Mouse (Mus musculus): ENCODE measurements around the gene Ntm. TPM values are rescaled to one million over a fixed set of nuclear protein-coding genes. Genes with fewer than 3 reads are reported as not detected.

Gene Ntm
- polyA plus RNA-seq, 1 experiment from 2014 or later, result 39.6 TPM

DNA sequence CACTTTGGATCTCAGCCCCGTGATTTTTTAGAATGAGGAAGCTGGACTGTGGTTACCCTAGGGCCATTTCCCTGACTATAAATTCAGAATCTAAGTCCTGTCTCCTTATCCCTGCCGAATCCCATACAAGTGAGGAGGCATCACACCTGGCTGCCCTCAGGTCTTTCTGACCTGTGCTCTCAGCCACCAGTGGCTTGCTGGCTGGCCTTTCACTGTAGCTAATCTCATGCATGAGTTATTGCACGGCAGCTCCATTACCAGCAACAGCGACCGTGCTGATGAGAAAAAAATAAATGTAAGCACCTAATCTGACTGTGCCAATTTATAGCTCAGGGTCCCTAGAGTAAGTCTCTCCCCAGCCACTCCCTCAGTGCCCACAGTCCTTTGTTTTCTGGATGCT is 81.3 kb downstream of the Ntm start:
- H3K9me3 ChIP-seq, result no peaks in the 10 kb centered on the region
- no peak for ATAC-seq (ENCODE audit: extremely low read depth, insufficient number of reproducible peaks, low FRiP score, low TSS enrichment)
- WGBS, result 69% methylated on average over 5 of the region's 5 CpGs
- no peak overlapping the region for H3K27ac ChIP-seq (replicated peaks)
- H3K4me3 ChIP-seq, result no peak overlapping the region
- no peaks in the 10 kb centered on the region for H3K27me3 ChIP-seq (replicated peaks)
- no peaks in the 10 kb centered on the region for H3K36me3 ChIP-seq
- no peak overlapping the region for H3K4me2 ChIP-seq
- no peaks in the 10 kb centered on the region for H3K4me1 ChIP-seq
- H3K9ac ChIP-seq, result no peak overlapping the region

DNA sequence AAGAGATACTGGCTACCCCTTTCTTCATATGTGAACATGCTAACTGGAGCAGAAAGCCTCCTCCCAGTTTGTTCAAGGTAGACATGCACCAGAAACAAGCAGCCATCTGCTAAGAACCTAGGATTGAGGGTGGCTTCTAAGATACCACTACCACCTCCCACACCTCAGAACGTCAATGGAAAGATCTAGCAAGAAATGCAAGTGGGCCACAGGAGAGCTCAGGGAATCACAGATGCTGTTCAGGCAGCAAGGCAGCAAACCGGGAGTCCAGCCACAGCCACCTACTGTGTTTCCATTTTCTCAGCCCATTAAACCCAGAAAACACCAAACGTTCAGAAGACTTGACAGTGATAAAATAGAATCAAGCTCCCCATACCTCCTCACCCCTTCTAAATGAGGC is 85.4 kb downstream of the Ntm start:
- Histone ChIP-seq H3K4me3 (no peak overlapping the region), H3K4me2 (no peak overlapping the region), H3K9me3 (no peaks in the 10 kb centered on the region), H3K36me3 (no peaks in the 10 kb centered on the region), H3K9ac (no peak overlapping the region), H3K27me3 (replicated peaks) (no peaks in the 10 kb centered on the region), H3K27ac (replicated peaks) (no peak overlapping the region), H3K4me1 (no peaks in the 10 kb centered on the region)
- no peak for ATAC-seq (ENCODE audit: extremely low read depth, insufficient number of reproducible peaks, low FRiP score, low TSS enrichment)
- 59% methylated on average over 3 of the region's 3 CpGs for whole genome bisulfite sequencing

DNA sequence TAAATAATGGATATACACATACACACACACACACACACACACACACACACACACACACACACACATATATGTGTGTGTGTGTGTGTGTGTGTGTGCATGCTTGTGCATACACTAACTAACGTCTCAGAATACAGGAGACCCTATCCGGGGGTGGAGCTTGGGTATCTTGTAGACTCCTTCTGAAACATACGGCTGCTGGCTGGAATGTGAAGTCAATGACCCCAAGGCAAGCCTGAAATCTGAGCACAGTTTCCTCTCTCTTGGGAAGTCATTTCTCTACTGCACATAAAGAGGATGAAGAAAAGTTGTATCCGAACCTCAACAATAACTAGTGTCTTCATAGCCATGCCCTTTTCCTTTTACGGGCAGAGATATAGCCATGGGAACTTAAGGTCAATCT is 95.2 kb downstream of the Ntm start:
- Histone ChIP-seq H3K4me1 (0 out of 2 replicates have a peak, but pooled peaks cover 2% of the 10 kb centered on the region), H3K9me3 (no peaks in the 10 kb centered on the region), H3K4me2 (no peak overlapping the region), H3K27ac (replicated peaks) (no peak overlapping the region), H3K9ac (no peak overlapping the region), H3K4me3 (no peak overlapping the region), H3K27me3 (replicated peaks) (0 out of 2 replicates have a peak, but pooled peaks cover under 1% of the 10 kb centered on the region), H3K36me3 (no peaks in the 10 kb centered on the region)
- 61% methylated on average over 5 of the region's 5 CpGs for WGBS
- no peak for ATAC-seq (ENCODE audit: extremely low read depth, insufficient number of reproducible peaks, low FRiP score, low TSS enrichment)

DNA sequence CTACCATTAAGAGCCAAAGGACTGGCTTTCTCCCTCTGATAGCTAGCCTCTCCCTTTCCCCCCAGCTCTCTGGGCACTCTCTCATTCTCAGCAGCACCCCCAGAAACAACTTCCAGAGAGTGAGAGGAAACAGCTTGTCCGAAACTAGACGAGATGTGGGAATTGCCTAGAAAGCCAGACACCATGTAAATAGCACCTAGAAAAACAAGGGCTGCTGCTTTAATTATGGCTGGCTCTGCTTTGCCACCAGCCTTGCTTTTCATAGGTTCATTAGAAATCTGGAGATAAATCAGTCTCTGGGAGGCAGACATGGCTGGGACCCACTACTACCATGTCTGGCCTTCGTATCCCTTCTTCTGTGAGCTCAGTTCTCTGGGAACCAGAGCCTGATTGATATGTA is 96.1 kb downstream of the Ntm start:
- no peak overlapping the region for H3K27ac ChIP-seq (replicated peaks)
- H3K9me3 ChIP-seq, result no peaks in the 10 kb centered on the region
- H3K9ac ChIP-seq, result no peak overlapping the region
- H3K4me3 ChIP-seq, result no peak overlapping the region
- ATAC-seq (ENCODE audit: extremely low read depth, insufficient number of reproducible peaks, low FRiP score, low TSS enrichment), result no peak
- H3K4me1 ChIP-seq, result 0 out of 2 replicates have a peak, but pooled peaks cover 2% of the 10 kb centered on the region
- WGBS, result 46% methylated on average over 3 of the region's 3 CpGs
- no peak overlapping the region for H3K4me2 ChIP-seq
- H3K36me3 ChIP-seq, result no peaks in the 10 kb centered on the region
- peaks cover 3% of the 10 kb centered on the region; the same call in 1 of the 2 replicates for H3K27me3 ChIP-seq (replicated peaks)

DNA sequence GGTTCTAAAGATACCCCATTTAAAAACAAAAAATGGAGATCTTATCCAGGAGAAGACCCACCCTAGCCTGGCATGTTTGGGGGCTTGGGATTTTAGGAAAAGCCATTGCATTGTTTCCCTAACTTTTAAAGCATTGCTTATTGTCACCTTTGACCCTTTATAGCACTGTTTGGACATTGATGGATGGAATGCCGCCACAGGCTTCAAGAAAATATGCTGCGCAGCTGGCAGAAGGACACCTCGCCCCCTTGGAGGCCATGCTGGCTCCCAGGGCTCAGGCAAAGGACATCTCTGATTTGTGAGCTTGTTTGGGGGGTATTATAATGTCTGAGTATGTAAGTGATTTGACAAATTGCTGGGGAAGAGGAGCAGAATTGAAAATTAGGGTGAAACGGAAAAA is 96.8 kb downstream of the Ntm start:
- WGBS, result 69% methylated on average over 4 of the region's 4 CpGs
- no peak for ATAC-seq (ENCODE audit: extremely low read depth, insufficient number of reproducible peaks, low FRiP score, low TSS enrichment)

DNA sequence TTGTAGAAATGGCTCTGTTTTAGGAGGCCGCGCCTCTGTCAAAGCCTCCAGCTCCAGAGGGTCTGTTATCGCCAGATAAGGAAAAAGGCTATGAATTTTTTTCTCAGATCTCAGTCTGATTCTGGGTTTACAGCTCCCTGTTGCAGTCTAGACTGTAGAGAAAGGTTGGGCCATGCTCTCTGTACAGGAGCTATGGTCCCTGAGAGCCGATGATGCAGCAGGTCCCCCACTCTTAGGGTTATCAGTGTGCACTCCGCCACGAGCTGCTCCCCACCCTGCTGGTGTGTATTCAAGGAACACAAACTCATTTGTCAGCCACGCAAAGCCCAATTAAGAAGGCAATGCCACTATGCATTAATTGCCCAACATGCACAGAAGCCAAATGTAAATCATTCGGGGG is 97.4 kb downstream of the Ntm start:
- H3K4me1 ChIP-seq, result 0 out of 2 replicates have a peak, but pooled peaks cover 2% of the 10 kb centered on the region
- WGBS, result 64% methylated on average over 8 of the region's 8 CpGs
- no peak overlapping the region for H3K27ac ChIP-seq (replicated peaks)
- H3K9me3 ChIP-seq, result no peaks in the 10 kb centered on the region
- no peaks in the 10 kb centered on the region for H3K36me3 ChIP-seq
- H3K27me3 ChIP-seq (replicated peaks), result peaks cover 3% of the 10 kb centered on the region; the same call in 1 of the 2 replicates
- no peak overlapping the region for H3K4me3 ChIP-seq
- H3K4me2 ChIP-seq, result no peak overlapping the region
- H3K9ac ChIP-seq, result no peak overlapping the region
- ATAC-seq (ENCODE audit: extremely low read depth, insufficient number of reproducible peaks, low FRiP score, low TSS enrichment), result no peak

More for the DNA sequence above, 96.8 kb downstream of the Ntm start:
- no peak overlapping the region for H3K27ac ChIP-seq (replicated peaks)
- no peak overlapping the region for H3K4me2 ChIP-seq
- no peak overlapping the region for H3K4me3 ChIP-seq
- H3K4me1 ChIP-seq, result 0 out of 2 replicates have a peak, but pooled peaks cover 2% of the 10 kb centered on the region
- H3K9me3 ChIP-seq, result no peaks in the 10 kb centered on the region
- H3K27me3 ChIP-seq (replicated peaks), result peaks cover 3% of the 10 kb centered on the region; the same call in 1 of the 2 replicates
- no peak overlapping the region for H3K9ac ChIP-seq
- H3K36me3 ChIP-seq, result no peaks in the 10 kb centered on the region

DNA sequence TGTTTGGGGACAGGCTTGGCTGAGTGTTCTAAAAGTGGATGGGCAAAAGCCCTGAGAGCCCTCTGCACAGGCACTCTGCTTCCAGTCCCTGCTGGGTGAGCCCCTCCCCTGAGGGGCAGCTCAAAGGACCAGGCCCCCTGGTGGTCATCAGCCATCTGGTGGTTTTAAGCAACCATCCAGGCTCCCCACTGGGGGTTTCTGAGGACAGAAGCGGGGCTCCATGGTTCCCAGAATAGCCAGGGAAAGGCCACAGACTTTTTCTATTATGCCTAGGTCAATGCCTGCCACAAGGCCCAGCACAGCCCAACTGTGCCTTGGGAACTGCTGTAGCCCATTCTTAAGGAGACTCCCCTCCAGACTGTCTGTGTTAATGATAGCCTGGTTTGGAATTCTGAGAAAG is 98.1 kb downstream of the Ntm start:
- H3K36me3 ChIP-seq, result no peaks in the 10 kb centered on the region
- H3K4me2 ChIP-seq, result no peak overlapping the region
- no peaks in the 10 kb centered on the region for H3K4me1 ChIP-seq
- no peak overlapping the region for H3K4me3 ChIP-seq
- H3K27me3 ChIP-seq (replicated peaks), result peaks cover 3% of the 10 kb centered on the region; the same call in 1 of the 2 replicates
- no peak overlapping the region for H3K27ac ChIP-seq (replicated peaks)
- no peaks in the 10 kb centered on the region for H3K9me3 ChIP-seq
- H3K9ac ChIP-seq, result no peak overlapping the region
- ATAC-seq (ENCODE audit: extremely low read depth, insufficient number of reproducible peaks, low FRiP score, low TSS enrichment), result no peak
- 14% methylated on average over 1 of the region's 1 CpGs for WGBS

DNA sequence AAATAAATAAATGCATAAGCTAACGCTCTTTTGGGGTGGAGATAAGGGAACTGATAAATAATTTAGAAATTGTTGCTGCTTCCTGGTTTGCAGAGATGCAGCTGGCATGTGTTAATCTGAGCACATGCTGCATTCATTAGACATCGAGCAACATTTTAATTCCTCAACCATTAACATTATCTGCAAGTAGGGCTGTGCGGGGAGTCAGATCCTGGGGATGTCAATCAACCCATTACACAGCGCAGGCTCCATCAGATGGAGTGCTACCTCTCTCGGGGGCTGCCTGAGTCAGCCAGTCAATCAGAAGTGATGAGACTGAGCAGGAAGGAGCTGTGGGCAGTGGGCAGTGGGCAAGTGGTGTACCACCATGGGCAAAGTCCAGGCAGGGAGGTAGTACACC is 100.5 kb downstream of the Ntm start:
- Histone ChIP-seq H3K4me2 (no peak overlapping the region), H3K36me3 (no peaks in the 10 kb centered on the region), H3K4me3 (no peak overlapping the region), H3K27me3 (replicated peaks) (peaks cover 3% of the 10 kb centered on the region; the same call in 1 of the 2 replicates), H3K27ac (replicated peaks) (no peak overlapping the region), H3K9ac (no peak overlapping the region), H3K4me1 (no peaks in the 10 kb centered on the region), H3K9me3 (no peaks in the 10 kb centered on the region)
- no peak for ATAC-seq (ENCODE audit: extremely low read depth, insufficient number of reproducible peaks, low FRiP score, low TSS enrichment)
- 50% methylated on average over 5 of the region's 5 CpGs for WGBS

DNA sequence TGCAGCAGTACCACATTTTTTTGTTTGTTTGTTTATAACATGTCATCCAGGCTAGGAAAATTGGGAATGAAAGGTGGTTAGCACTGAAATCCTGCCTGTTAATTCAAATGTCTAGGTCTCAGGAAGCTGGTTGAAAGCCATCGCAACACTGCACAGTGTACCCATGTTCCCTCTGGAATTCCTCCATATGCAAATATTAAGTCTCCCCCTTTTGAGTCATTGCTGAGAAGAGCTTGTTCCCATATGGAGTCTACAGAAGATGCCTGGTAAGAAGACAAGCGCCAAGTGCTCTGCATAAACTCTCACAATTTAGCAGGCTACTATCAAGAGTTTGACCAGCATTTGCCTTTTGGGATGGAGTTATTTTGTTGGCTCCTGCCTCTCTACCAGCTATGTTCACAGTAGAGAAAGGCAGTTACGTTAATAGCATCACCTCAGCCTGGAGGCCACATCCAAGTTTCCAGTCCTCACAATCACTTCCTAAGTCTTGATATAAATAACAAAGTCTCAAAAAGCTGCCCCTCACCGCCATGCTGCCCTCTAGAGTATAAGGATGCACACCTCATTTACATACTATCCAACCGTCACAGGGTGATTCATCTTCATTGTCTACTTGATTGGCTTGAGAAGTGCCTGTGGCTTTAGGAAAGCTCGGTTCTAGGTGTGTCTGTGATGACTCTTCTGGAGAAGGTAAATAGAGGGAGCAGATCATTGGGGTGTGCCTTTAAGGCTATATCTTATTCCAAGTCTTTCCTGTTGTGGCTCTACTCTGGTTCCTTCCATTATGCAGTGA is 103.5 kb downstream of the Ntm start:
- no peak overlapping the region for H3K4me3 ChIP-seq
- WGBS, result 77% methylated on average over 6 of the region's 6 CpGs
- no peak for ATAC-seq (ENCODE audit: extremely low read depth, insufficient number of reproducible peaks, low FRiP score, low TSS enrichment)
- H3K4me2 ChIP-seq, result no peak overlapping the region
- peaks cover 4% of the 10 kb centered on the region; the same call in 1 of the 2 replicates for H3K9me3 ChIP-seq
- H3K27me3 ChIP-seq (replicated peaks), result peaks cover 3% of the 10 kb centered on the region; the same call in 1 of the 2 replicates
- H3K9ac ChIP-seq, result no peak overlapping the region
- H3K36me3 ChIP-seq, result no peaks in the 10 kb centered on the region
- H3K4me1 ChIP-seq, result no peaks in the 10 kb centered on the region
- no peak overlapping the region for H3K27ac ChIP-seq (replicated peaks)

DNA sequence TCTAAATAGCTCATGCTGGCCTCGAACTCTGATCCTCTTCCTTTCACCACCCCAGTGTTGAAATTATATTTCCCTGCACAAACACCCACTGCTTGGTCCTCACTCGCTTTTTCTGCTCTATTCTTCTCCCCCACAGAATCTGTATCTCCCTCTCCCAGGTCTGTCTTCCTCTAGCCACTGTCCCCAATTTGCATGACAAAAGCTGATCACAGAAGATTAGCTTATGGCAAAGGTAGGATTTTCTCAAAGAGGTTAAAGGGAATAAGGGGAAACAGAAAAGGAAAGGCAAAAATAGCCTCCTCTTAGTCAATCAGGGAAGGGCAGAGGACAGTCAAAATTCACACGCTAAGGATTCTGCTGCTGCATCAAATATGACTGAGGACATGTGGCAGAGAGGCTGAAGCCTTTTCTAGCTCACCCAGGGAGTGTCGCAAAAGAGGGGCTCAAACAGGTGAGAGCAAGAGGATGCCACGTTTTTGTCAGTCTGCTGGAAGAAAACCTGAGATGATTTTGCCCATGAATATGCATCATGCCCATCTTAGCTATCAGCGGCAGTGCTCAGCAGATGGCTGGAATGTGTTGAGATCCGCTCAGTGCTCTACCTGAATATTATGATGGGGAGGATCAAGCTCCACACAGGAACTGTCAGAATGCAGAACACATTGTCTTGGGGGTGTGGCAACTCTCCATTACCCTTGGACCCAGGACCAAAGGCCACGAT is 114.0 kb downstream of the Ntm start:
- Histone ChIP-seq H3K9ac (no peak overlapping the region), H3K4me1 (no peaks in the 10 kb centered on the region), H3K36me3 (no peaks in the 10 kb centered on the region), H3K27ac (replicated peaks) (no peak overlapping the region), H3K27me3 (replicated peaks) (peaks cover 10% of the 10 kb centered on the region; the same call in 1 of the 2 replicates), H3K4me2 (no peak overlapping the region), H3K4me3 (no peak overlapping the region), H3K9me3 (no peaks in the 10 kb centered on the region)
- 44% methylated on average over 8 of the region's 8 CpGs for WGBS
- no peak for ATAC-seq (ENCODE audit: extremely low read depth, insufficient number of reproducible peaks, low FRiP score, low TSS enrichment)

DNA sequence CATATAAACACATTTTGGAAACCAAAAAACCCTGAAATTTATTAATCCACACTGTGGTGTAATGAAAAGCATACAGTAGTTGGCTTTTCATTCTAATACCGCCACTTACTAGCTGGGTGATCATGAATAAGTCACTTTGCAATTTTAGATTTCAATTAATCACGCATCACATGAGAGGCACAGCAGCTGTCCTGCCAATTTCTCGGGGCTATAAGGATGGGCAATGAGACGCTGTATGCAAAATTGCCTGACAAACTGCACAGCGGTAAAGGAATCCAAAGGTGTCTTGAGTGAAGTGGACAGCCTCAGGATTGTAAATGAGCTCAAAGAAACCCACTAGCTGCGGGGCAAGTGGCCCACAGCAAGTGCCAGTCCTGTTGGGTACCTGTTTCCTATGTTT is 125.6 kb downstream of the Ntm start:
- no peak for ATAC-seq (ENCODE audit: extremely low read depth, insufficient number of reproducible peaks, low FRiP score, low TSS enrichment)
- Histone ChIP-seq H3K27me3 (replicated peaks) (no peaks in the 10 kb centered on the region), H3K9ac (no peak overlapping the region), H3K4me3 (no peak overlapping the region), H3K4me1 (no peaks in the 10 kb centered on the region), H3K9me3 (no peaks in the 10 kb centered on the region), H3K36me3 (no peaks in the 10 kb centered on the region), H3K4me2 (no peak overlapping the region), H3K27ac (replicated peaks) (no peak overlapping the region)
- 80% methylated on average over 6 of the region's 6 CpGs for WGBS
